Mouse (Mus musculus) kidney, postnatal 0 days (tissue): ENCODE data around the gene Elmo1. TPM values are rescaled to one million over a fixed set of nuclear protein-coding genes. Genes with fewer than 3 reads are reported as not detected.

ENCODE experiments used
- ATAC-seq: fragments of 200-750 bp; cut with Nextera tagmentation; replicated peaks from 2 replicates; pipeline ENCODE4 v1.8.0; 2017; ENCODE audit warnings: low read depth, moderate number of reproducible peaks, moderate TSS enrichment, moderate library complexity; ENCODE audit not compliant: low FRiP score
- DNase-seq: peaks from one replicate; pipeline ENCODE4 v3.0.0-alpha.2; 2016; ENCODE audit warnings: low spot score
- H3K27ac ChIP-seq: fragments of 300-500 bp; sonication (generic); 2 replicates; pipeline ENCODE4 v1.5.1; 2014; ENCODE audit warnings: mild to moderate bottlenecking
- H3K27me3 ChIP-seq: fragments of 300-500 bp; sonication (generic); 2 replicates; pipeline ENCODE4 v1.6.1; 2014; ENCODE audit warnings: low read length, mixed read lengths; ENCODE audit not compliant: insufficient read depth
- H3K36me3 ChIP-seq: fragments of 300-500 bp; sonication (generic); 2 replicates; pipeline ENCODE4 v1.6.1; 2014; ENCODE audit warnings: low read length, mixed read lengths; ENCODE audit not compliant: insufficient read depth
- H3K4me1 ChIP-seq: fragments of 300-500 bp; sonication (generic); replicated peaks from 2 replicates; pipeline ENCODE4 v1.6.1; 2014; ENCODE audit warnings: antibody characterized with exemption, low read length, mixed read lengths; ENCODE audit not compliant: insufficient read depth
- H3K4me2 ChIP-seq: fragments of 300-500 bp; sonication (generic); 2 replicates; pipeline ENCODE4 v1.6.1; 2014; ENCODE audit warnings: mild to moderate bottlenecking, low read length, moderate library complexity, mixed read lengths
- H3K4me3 ChIP-seq: fragments of 300-500 bp; sonication (generic); replicated peaks from 2 replicates; pipeline ENCODE4 v1.5.1; 2014; ENCODE audit warnings: low read depth, low read length
- H3K9ac ChIP-seq: fragments of 300-500 bp; sonication (generic); 2 replicates; pipeline ENCODE4 v1.6.1; 2014; ENCODE audit warnings: low read depth, low read length
- H3K9me3 ChIP-seq: fragments of 300-500 bp; sonication (generic); replicated peaks from 2 replicates; pipeline ENCODE4 v1.6.1; 2016; ENCODE audit warnings: low read length, inconsistent platforms, mixed read lengths
- CTCF ChIP-seq: IDR thresholded peaks from 2 replicates; pipeline ENCODE4 v1.5.1; 2016; ENCODE audit warnings: antibody characterized with exemption, low read depth, mild to moderate bottlenecking, moderate library complexity
- WGBS: fragments of 180-500 bp; shearing (Covaris S2); extraction: QIAGEN DNeasy Blood & Tissue Kit; methylation state at CpG from one replicate; pipeline ENCODE4 v1.1.7; 2014; 5-methylcytosine and 5-hydroxymethylcytosine counted together
- polyA plus RNA-seq: library from polyadenylated mRNA; unstranded; fragments of >200 nt; fragmentation: Nextera tagmentation; extraction: Ambion mirVana; gene quantifications from 2 replicates; pipeline ENCODE4 v1.2.1, GENCODE M21; 2015

Gene Elmo1
- polyA plus RNA-seq, 1 experiment from 2014 or later = 5.1 TPM

- DNase-seq = peak; percentile 42
- WGBS = 32% methylated on average over 10 of the region's 10 CpGs
- Histone ChIP-seq H3K36me3 (no peaks in the 10 kb centered on the region), H3K9ac (no peak overlapping the region), H3K27ac (no peak overlapping the region), H3K27me3 (no peaks in the 10 kb centered on the region), H3K4me2 (no peak overlapping the region), H3K9me3 (no peaks in the 10 kb centered on the region), H3K4me3 (no peak overlapping the region), H3K4me1 (no peaks in the 10 kb centered on the region)
- ATAC-seq = no peak
- no peak for TF ChIP-seq CTCF
Observed at GRCm38 (mm10) chr13:20512317-20513240, 422.2 kb downstream of the Elmo1 start.

GRCm38 (mm10) chr13:20514721-20515120, 424.3 kb downstream of the Elmo1 start:
- H3K4me3 ChIP-seq = no peak overlapping the region
- no peak overlapping the region for H3K27ac ChIP-seq
- ATAC-seq (no peak), DNase-seq (no peak)
- 95% methylated on average over 3 of the region's 3 CpGs for WGBS
- H3K9ac ChIP-seq = no peak overlapping the region
- H3K4me2 ChIP-seq = no peak overlapping the region
- H3K4me1 ChIP-seq = no peaks in the 10 kb centered on the region
- no peaks in the 10 kb centered on the region for H3K27me3 ChIP-seq
- H3K9me3 ChIP-seq = no peaks in the 10 kb centered on the region
- no peak for TF ChIP-seq CTCF
- no peaks in the 10 kb centered on the region for H3K36me3 ChIP-seq

GRCm38 (mm10) chr13:20516096-20516495, 425.7 kb downstream of the Elmo1 start:
- TF ChIP-seq CTCF = no peak
- Histone ChIP-seq H3K4me3 (no peak overlapping the region), H3K9me3 (no peaks in the 10 kb centered on the region), H3K4me1 (no peaks in the 10 kb centered on the region), H3K27ac (no peak overlapping the region), H3K36me3 (no peaks in the 10 kb centered on the region), H3K27me3 (no peaks in the 10 kb centered on the region), H3K9ac (no peak overlapping the region), H3K4me2 (no peak overlapping the region)
- DNase-seq (no peak), ATAC-seq (no peak)
- 63% methylated on average over 4 of the region's 4 CpGs for WGBS

DNA sequence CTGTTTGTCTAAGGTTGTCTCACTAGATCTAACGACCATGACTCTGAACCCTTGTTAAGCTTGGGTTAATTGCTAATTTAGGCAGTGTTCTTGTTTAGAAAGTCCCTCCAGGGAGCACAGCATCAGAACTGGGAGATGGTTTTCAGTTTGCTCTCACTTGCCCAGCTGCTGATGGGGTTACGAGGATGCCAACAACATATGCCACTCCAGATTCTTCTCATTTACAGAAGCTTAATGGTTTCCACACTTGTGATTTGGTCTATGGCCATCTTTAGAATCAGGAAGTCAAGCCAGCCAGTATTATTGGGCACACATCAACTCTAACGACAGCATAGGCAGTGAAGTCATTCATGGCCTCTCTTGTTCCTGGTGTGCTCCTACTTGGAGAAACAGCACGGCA, 427.3 kb downstream of the Elmo1 start:
- no peaks in the 10 kb centered on the region for H3K4me1 ChIP-seq
- DNase-seq = no peak
- no peak overlapping the region for H3K4me2 ChIP-seq
- H3K9me3 ChIP-seq = no peaks in the 10 kb centered on the region
- no peaks in the 10 kb centered on the region for H3K36me3 ChIP-seq
- H3K4me3 ChIP-seq = no peak overlapping the region
- no peak overlapping the region for H3K9ac ChIP-seq
- WGBS = 74% methylated on average over 4 of the region's 4 CpGs
- ATAC-seq = no peak
- no peak for TF ChIP-seq CTCF
- no peaks in the 10 kb centered on the region for H3K27me3 ChIP-seq
- no peak overlapping the region for H3K27ac ChIP-seq

GRCm38 (mm10) chr13:20521492-20521891, 431.1 kb downstream of the Elmo1 start:
- Histone ChIP-seq H3K27ac (no peak overlapping the region), H3K4me2 (no peak overlapping the region), H3K9me3 (no peaks in the 10 kb centered on the region), H3K27me3 (no peaks in the 10 kb centered on the region), H3K36me3 (no peaks in the 10 kb centered on the region), H3K4me3 (no peak overlapping the region), H3K4me1 (no peaks in the 10 kb centered on the region), H3K9ac (no peak overlapping the region)
- peak; percentile 72 for DNase-seq
- WGBS = 46% methylated on average over 3 of the region's 3 CpGs
- TF ChIP-seq CTCF = no peak
- peak; percentile 68 for ATAC-seq

- no peak for TF ChIP-seq CTCF
- H3K4me1 ChIP-seq = no peaks in the 10 kb centered on the region
- DNase-seq (no peak), ATAC-seq (no peak)
- H3K4me2 ChIP-seq = no peak overlapping the region
- WGBS = 79% methylated on average over 1 of the region's 1 CpGs
- no peaks in the 10 kb centered on the region for H3K36me3 ChIP-seq
- H3K4me3 ChIP-seq = no peak overlapping the region
- H3K27ac ChIP-seq = no peak overlapping the region
- H3K9me3 ChIP-seq = no peaks in the 10 kb centered on the region
- H3K27me3 ChIP-seq = no peaks in the 10 kb centered on the region
- no peak overlapping the region for H3K9ac ChIP-seq
Observed at GRCm38 (mm10) chr13:20523671-20524070, 433.3 kb downstream of the Elmo1 start.
